Mouse (Mus musculus) MEL (cell line): ENCODE results near the gene Slco2a1.

Experiments used
- CTCF ChIP-seq, 3 experiments: IDR thresholded peaks in 2 of 3; conservative IDR thresholded peaks in 1 of 3; 2 replicates each; pipeline ENCODE4 v1.5.1; 2011 to 2012; ENCODE audit warnings: low read length in 3 of 3, low read depth in 2 of 3, mild to moderate bottlenecking in 2 of 3, improper control_type of control experiment in 1 of 3, inconsistent platforms in 1 of 3, mixed read lengths in 1 of 3, moderate library complexity in 1 of 3; ENCODE audit not compliant: control insufficient read depth in 1 of 3, insufficient read depth in 1 of 3, poor library complexity in 1 of 3, severe bottlenecking in 1 of 3
- EP300 ChIP-seq, 2 experiments: IDR thresholded peaks; 2 replicates each; pipeline ENCODE4 v1.6.1; 2011; ENCODE audit warnings: improper control_type of control experiment in 2 of 2, low read length in 2 of 2, low read depth in 1 of 2, mild to moderate bottlenecking in 1 of 2
- GABPA ChIP-seq: IDR thresholded peaks from 2 replicates; pipeline ENCODE4 v1.6.1; 2012; ENCODE audit warnings: low read depth, mild to moderate bottlenecking, inconsistent platforms, low read length, improper control_type of control experiment, moderate library complexity
- GATA1 ChIP-seq: IDR thresholded peaks from 2 replicates; pipeline ENCODE4 v1.6.1; 2011; ENCODE audit warnings: low read depth, low read length, improper control_type of control experiment
- JUND ChIP-seq: IDR thresholded peaks from 2 replicates; pipeline ENCODE4 v1.6.1; 2011; ENCODE audit warnings: low read depth, mild to moderate bottlenecking, improper control_type of control experiment, low read length
- MYB ChIP-seq: IDR thresholded peaks from 2 replicates; pipeline ENCODE4 v1.6.1; 2011; ENCODE audit warnings: mild to moderate bottlenecking, low read depth, low read length, improper control_type of control experiment
- POLR2A ChIP-seq, 2 experiments: IDR thresholded peaks; 2 replicates each; pipeline ENCODE4 v1.6.1; 2011 to 2012; ENCODE audit warnings: low read length in 2 of 2, mild to moderate bottlenecking in 2 of 2, control low read depth in 1 of 2, improper control_type of control experiment in 1 of 2, low read depth in 1 of 2, moderate library complexity in 1 of 2; ENCODE audit not compliant: control insufficient read depth in 1 of 2, insufficient read depth in 1 of 2, poor library complexity in 1 of 2
- SMC3 ChIP-seq: IDR thresholded peaks from 2 replicates; pipeline ENCODE4 v1.6.1; 2011; ENCODE audit warnings: low read depth, low read length, improper control_type of control experiment
- TCF12 ChIP-seq: IDR thresholded peaks from 2 replicates; pipeline ENCODE4 v1.6.1; 2014; ENCODE audit warnings: low read depth, mild to moderate bottlenecking, inconsistent platforms, low read length, improper control_type of control experiment, moderate library complexity
- USF1 ChIP-seq: IDR thresholded peaks from 2 replicates; pipeline ENCODE4 v1.6.1; 2014; ENCODE audit warnings: low read depth, mild to moderate bottlenecking, inconsistent platforms, low read length, improper control_type of control experiment, moderate library complexity

DNA sequence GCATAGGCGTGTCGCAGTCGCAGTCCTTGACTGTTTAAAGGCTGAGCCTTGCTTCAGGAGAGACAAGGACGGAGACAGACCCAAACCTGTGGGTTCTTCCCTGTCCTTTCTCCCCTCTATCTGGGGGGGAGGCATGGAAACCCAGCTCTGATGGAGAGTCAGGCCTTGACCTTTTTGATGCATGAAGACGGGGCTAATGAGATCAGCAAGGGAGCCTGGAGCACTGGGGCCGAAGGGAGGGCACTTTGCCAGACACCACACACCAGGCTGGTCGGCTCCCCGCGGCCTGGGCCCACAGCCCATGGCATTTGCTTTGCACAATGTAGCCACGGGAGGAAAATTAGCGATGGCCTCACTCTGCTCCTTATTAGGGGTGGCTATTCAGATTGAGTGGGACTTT lies 66.5 kb downstream of the Slco2a1 start:
- TF ChIP-seq MYB: no peak
- TF ChIP-seq JUND: no peak
- TF ChIP-seq CTCF (IDR thresholded peaks at IDR 0.05 in 2 of 3, conservative IDR thresholded peaks at IDR 0.05 in 1 of 3; ENCODE audit: control insufficient read depth in 1 of 3, insufficient read depth in 1 of 3, low read depth in 2 of 3, low read length in 3 of 3, poor library complexity in 1 of 3, severe bottlenecking in 1 of 3): no peak
- TF ChIP-seq GABPA: no peak
- no peak for TF ChIP-seq TCF12
- TF ChIP-seq GATA1: no peak
- TF ChIP-seq EP300 (IDR thresholded peaks at IDR 0.05; ENCODE audit: low read depth in 1 of 2, low read length in 2 of 2): no peak
- no peak for TF ChIP-seq POLR2A (IDR thresholded peaks at IDR 0.05; ENCODE audit: control insufficient read depth in 1 of 2, insufficient read depth in 1 of 2, low read depth in 1 of 2, low read length in 2 of 2, poor library complexity in 1 of 2)
- no peak for TF ChIP-seq SMC3
- TF ChIP-seq USF1: no peak
